Mouse (Mus musculus) liver, postnatal 0 days (tissue): ENCODE results near the gene Zbed3.

Experiments
- CTCF ChIP-seq: sonication (generic); IDR thresholded peaks from 2 replicates; pipeline ENCODE4 v1.5.1; 2016; ENCODE audit warnings: antibody characterized with exemption, low read depth
- EP300 ChIP-seq: IDR thresholded peaks from 2 replicates; pipeline ENCODE4 v1.6.1; 2016; ENCODE audit warnings: antibody characterized with exemption, low read depth, mild to moderate bottlenecking

DNA sequence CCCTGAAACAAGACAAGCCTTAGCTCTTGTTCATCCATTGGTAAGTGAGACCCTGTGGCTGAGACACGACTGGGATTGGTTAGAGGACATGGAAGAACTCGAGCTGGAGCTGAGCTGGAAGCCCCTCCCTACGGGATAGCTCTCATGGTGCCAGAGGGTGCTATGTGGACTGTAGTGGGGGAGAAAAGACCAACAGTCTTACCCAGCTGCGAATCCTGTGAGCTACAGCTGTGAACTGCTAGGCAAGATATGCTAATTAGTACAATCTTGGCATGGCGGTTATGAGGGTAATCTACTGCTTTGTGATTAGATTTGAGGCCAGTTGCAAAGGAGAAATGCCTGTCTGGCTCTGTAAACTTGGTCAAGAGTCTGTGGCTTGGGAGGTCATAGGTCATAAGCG is 4.3 kb upstream of the Zbed3 start:
- no peak for TF ChIP-seq CTCF
- TF ChIP-seq EP300, result no peak
